Mouse (Mus musculus): Measurements from ENCODE around the gene Ahcyl2.
"Not testable (repeated sequence)": the region's sequence is repeated elsewhere in the genome, so short reads cannot be mapped to it uniquely, and the experiment has no call there.

Ahcyl2 gene

GRCm38 (mm10) chr6:29767813-29768660 is at the start of gene Ahcyl2:
Gene Ahcyl2, plus strand, starts transcription at chr6:29768011.
- peak; percentile 98 for DNase-seq

GRCm38 (mm10) chr6:29718894-29719329 is 48.9 kb upstream of the Ahcyl2 start:
- peak; percentile 72 for DNase-seq

- no peak for DNase-seq
Measured at GRCm38 (mm10) chr6:29721890-29722289, 45.9 kb upstream of the Ahcyl2 start.

GRCm38 (mm10) chr6:29726576-29727200 is 41.1 kb upstream of the Ahcyl2 start:
- DNase-seq = no peak

GRCm38 (mm10) chr6:29728035-29728434 is 39.8 kb upstream of the Ahcyl2 start:
- DNase-seq = no peak

- no peak for DNase-seq
Measured at GRCm38 (mm10) chr6:29729491-29729890, 38.3 kb upstream of the Ahcyl2 start.

GRCm38 (mm10) chr6:29735336-29735688 is 32.5 kb upstream of the Ahcyl2 start, which contains the start of gene Smo:
Gene Smo, plus strand, starts transcription at chr6:29735503.
- DNase-seq = peak; percentile 93

GRCm38 (mm10) chr6:29735689-29736451 is 31.9 kb upstream of the Ahcyl2 start:
- DNase-seq = peak; percentile 82

GRCm38 (mm10) chr6:29736610-29737458 is 31.0 kb upstream of the Ahcyl2 start:
- no peak for DNase-seq

- no peak for DNase-seq
Measured at GRCm38 (mm10) chr6:29751466-29752152, 16.2 kb upstream of the Ahcyl2 start.

GRCm38 (mm10) chr6:29753336-29753735 is 14.5 kb upstream of the Ahcyl2 start:
- no peak for DNase-seq

- DNase-seq = no peak
Measured at GRCm38 (mm10) chr6:29756001-29756400, 11.8 kb upstream of the Ahcyl2 start.

- DNase-seq = no peak
Measured at GRCm38 (mm10) chr6:29756476-29756875, 11.3 kb upstream of the Ahcyl2 start.

- peak; percentile 86 for DNase-seq
Measured at GRCm38 (mm10) chr6:29758417-29758816, 9.4 kb upstream of the Ahcyl2 start.

- DNase-seq = no peak
Measured at GRCm38 (mm10) chr6:29759012-29759679, 8.7 kb upstream of the Ahcyl2 start.

GRCm38 (mm10) chr6:29760397-29760796 is 7.4 kb upstream of the Ahcyl2 start:
- not testable (repeated sequence) for DNase-seq

- DNase-seq = no peak
Measured at GRCm38 (mm10) chr6:29761282-29761681, 6.5 kb upstream of the Ahcyl2 start.

- DNase-seq = no peak
Measured at GRCm38 (mm10) chr6:29762524-29762923, 5.3 kb upstream of the Ahcyl2 start.

GRCm38 (mm10) chr6:29766874-29767273 is 937 bp upstream of the Ahcyl2 start:
- DNase-seq = no peak

GRCm38 (mm10) chr6:29768791-29769441 is 1.1 kb downstream of the Ahcyl2 start:
- peak; percentile 71 for DNase-seq

All from kidney, postnatal 10 days (tissue).